Mouse (Mus musculus): ENCODE measurements at regions not wholly inside any gene's neighbourhood (a gene's known extent, or its start where the extent isn't known, plus 50 kb on each side); places are given as distances from the start of the nearest gene placed in this dataset.
A peak's percentile ranks its signal among the peaks of the same experiment; 100 is the strongest.
"Not testable (repeated sequence)": the region's sequence is repeated elsewhere in the genome, so short reads cannot be mapped to it uniquely, and the experiment has no call there.

DNA sequence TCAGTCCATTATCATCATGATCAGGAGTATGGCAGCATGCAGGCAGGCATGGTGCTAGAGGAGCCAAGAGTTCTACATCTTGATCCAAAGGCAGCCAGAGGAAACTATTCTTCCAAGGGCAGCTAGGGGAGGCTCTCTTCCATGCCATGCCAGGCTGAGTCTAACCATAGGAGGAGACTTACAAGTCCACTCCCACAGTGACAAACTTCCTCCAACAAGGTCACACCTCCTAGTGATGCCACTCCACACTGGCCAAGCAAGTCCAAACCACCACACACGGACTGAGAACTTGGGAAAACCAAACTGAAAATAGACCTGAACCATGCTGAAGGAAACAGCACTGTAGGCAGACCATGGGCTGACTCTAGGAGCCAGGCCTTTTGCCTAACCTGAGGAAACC, 197.4 kb downstream of the Prex1 start:
- no peak for ATAC-seq (ENCODE audit: low FRiP score, low TSS enrichment)
- peaks cover 6% of the 10 kb centered on the region for H3K4me1 ChIP-seq (ENCODE audit: control insufficient read depth, insufficient read depth, low read length)
- no peak overlapping the region for H3K27ac ChIP-seq (replicated peaks; ENCODE audit: low read depth, low read length)
- WGBS, result 83% methylated on average over 1 of the region's 1 CpGs
- H3K27me3 ChIP-seq (ENCODE audit: control insufficient read depth, insufficient read depth, low read length), result 0 out of 2 replicates have a peak, but pooled peaks cover 4% of the 10 kb centered on the region
- no peak for DNase-seq
- no peak overlapping the region for H3K4me3 ChIP-seq (replicated peaks; ENCODE audit: low read depth, low read length)
- no peak overlapping the region for H3K9ac ChIP-seq (replicated peaks; ENCODE audit: low read length)
- no peak overlapping the region for H3K4me2 ChIP-seq (ENCODE audit: low read length)
- H3K36me3 ChIP-seq (ENCODE audit: control insufficient read depth, insufficient read depth, low read length), result no peaks in the 10 kb centered on the region
- no peaks in the 10 kb centered on the region for H3K9me3 ChIP-seq (ENCODE audit: control insufficient read depth, low read length)

GRCm38 (mm10) chr2:166514664-166515063, 199.0 kb downstream of the Prex1 start:
- H3K36me3 ChIP-seq (ENCODE audit: control insufficient read depth, insufficient read depth, low read length), result no peaks in the 10 kb centered on the region
- 73% methylated on average over 8 of the region's 8 CpGs for WGBS
- ATAC-seq (ENCODE audit: low FRiP score, low TSS enrichment), result no peak

DNA sequence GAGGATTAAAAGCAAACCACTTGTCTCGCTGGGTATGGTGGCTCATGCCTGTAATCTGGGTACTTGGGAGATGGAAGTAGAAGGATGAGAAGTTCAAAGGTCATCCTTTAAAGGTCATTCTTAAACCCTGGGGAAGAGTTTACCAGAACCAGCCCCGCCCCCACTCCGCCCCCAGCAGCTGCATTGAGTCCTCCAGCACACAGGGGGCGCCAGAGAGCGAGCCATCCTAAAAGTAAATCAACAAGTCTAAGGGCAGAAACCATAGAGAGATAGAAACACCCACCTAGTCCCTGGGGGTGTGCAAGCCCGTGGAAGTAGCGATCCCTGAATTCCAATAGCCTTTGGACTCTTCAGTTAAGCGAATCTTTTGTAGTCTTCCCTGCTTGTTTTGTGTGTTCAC, 201.1 kb downstream of the Prex1 start:
- ATAC-seq (ENCODE audit: low FRiP score, low TSS enrichment), result no peak
- H3K27ac ChIP-seq (replicated peaks; ENCODE audit: low read depth, low read length), result no peak overlapping the region
- no peaks in the 10 kb centered on the region for H3K36me3 ChIP-seq (ENCODE audit: control insufficient read depth, insufficient read depth, low read length)
- peaks cover 4% of the 10 kb centered on the region for H3K4me1 ChIP-seq (ENCODE audit: control insufficient read depth, insufficient read depth, low read length)
- H3K9ac ChIP-seq (replicated peaks; ENCODE audit: low read length), result no peak overlapping the region
- no peaks in the 10 kb centered on the region for H3K27me3 ChIP-seq (ENCODE audit: control insufficient read depth, insufficient read depth, low read length)
- no peak overlapping the region for H3K4me2 ChIP-seq (ENCODE audit: low read length)
- WGBS, result 65% methylated on average over 8 of the region's 8 CpGs
- no peaks in the 10 kb centered on the region; the same call in 1 of the 2 replicates for H3K9me3 ChIP-seq (ENCODE audit: control insufficient read depth, low read length)
- H3K4me3 ChIP-seq (replicated peaks; ENCODE audit: low read depth, low read length), result no peak overlapping the region
- no peak for DNase-seq

More at GRCm38 (mm10) chr2:166514664-166515063, 199.0 kb downstream of the Prex1 start:
- no peak overlapping the region for H3K4me2 ChIP-seq (ENCODE audit: low read length)
- 0 out of 2 replicates have a peak, but pooled peaks cover 4% of the 10 kb centered on the region for H3K27me3 ChIP-seq (ENCODE audit: control insufficient read depth, insufficient read depth, low read length)
- no peak for DNase-seq
- no peaks in the 10 kb centered on the region for H3K9me3 ChIP-seq (ENCODE audit: control insufficient read depth, low read length)
- no peak overlapping the region for H3K4me3 ChIP-seq (replicated peaks; ENCODE audit: low read depth, low read length)
- H3K27ac ChIP-seq (replicated peaks; ENCODE audit: low read depth, low read length), result no peak overlapping the region
- H3K9ac ChIP-seq (replicated peaks; ENCODE audit: low read length), result no peak overlapping the region
- peaks cover 4% of the 10 kb centered on the region for H3K4me1 ChIP-seq (ENCODE audit: control insufficient read depth, insufficient read depth, low read length)

- H3K4me2 ChIP-seq (ENCODE audit: low read length); H3K9me3 ChIP-seq (ENCODE audit: control insufficient read depth, low read length); H3K27me3 ChIP-seq (ENCODE audit: control insufficient read depth, insufficient read depth, low read length); H3K4me1 ChIP-seq (ENCODE audit: control insufficient read depth, insufficient read depth, low read length); H3K4me3 ChIP-seq (replicated peaks; ENCODE audit: low read depth, low read length); H3K27ac ChIP-seq (replicated peaks; ENCODE audit: low read depth, low read length); DNase-seq; H3K36me3 ChIP-seq (ENCODE audit: control insufficient read depth, insufficient read depth, low read length); ATAC-seq (ENCODE audit: low FRiP score, low TSS enrichment); H3K9ac ChIP-seq (replicated peaks; ENCODE audit: low read length): not testable (repeated sequence)
- whole genome bisulfite sequencing, result 81% methylated on average over 3 of the region's 3 CpGs
Observed at GRCm38 (mm10) chr2:166511477-166511876, 202.2 kb downstream of the Prex1 start.

DNA sequence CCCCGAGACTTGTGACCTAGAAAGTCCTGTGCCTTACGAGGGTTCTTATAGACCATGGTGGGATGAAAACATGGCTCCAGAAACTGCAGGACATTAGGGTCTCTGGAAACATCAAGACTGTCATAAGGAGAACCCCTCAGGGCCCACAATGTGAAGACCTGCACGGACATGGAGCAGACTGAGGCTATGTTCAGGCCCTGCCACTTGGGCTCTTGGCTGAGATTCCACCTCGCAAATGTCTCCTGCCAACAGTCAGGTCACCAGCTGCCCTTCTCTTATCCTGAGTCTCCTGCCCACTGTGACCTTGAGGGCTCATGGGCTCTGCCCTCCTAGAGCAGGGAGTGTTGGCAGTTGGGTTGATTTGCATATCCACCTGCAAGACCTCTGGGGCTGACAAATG, 202.9 kb downstream of the Prex1 start:
- no peak overlapping the region for H3K4me2 ChIP-seq (ENCODE audit: low read length)
- H3K4me1 ChIP-seq (ENCODE audit: control insufficient read depth, insufficient read depth, low read length), result no peaks in the 10 kb centered on the region
- no peaks in the 10 kb centered on the region for H3K36me3 ChIP-seq (ENCODE audit: control insufficient read depth, insufficient read depth, low read length)
- no peak for DNase-seq
- ATAC-seq (ENCODE audit: low FRiP score, low TSS enrichment), result no peak
- WGBS, result 79% methylated on average over 4 of the region's 4 CpGs
- H3K4me3 ChIP-seq (replicated peaks; ENCODE audit: low read depth, low read length), result no peak overlapping the region
- no peak overlapping the region for H3K27ac ChIP-seq (replicated peaks; ENCODE audit: low read depth, low read length)
- no peak overlapping the region for H3K9ac ChIP-seq (replicated peaks; ENCODE audit: low read length)
- no peaks in the 10 kb centered on the region; the same call in 1 of the 2 replicates for H3K9me3 ChIP-seq (ENCODE audit: control insufficient read depth, low read length)
- no peaks in the 10 kb centered on the region for H3K27me3 ChIP-seq (ENCODE audit: control insufficient read depth, insufficient read depth, low read length)

- WGBS, result 86% methylated on average over 10 of the region's 10 CpGs
- H3K4me1 ChIP-seq (ENCODE audit: control insufficient read depth, insufficient read depth, low read length), result no peaks in the 10 kb centered on the region
- H3K27me3 ChIP-seq (ENCODE audit: control insufficient read depth, insufficient read depth, low read length), result no peaks in the 10 kb centered on the region
- no peak overlapping the region for H3K4me3 ChIP-seq (replicated peaks; ENCODE audit: low read depth, low read length)
- DNase-seq (no peak), ATAC-seq (ENCODE audit: low FRiP score, low TSS enrichment) (no peak)
- no peak overlapping the region for H3K4me2 ChIP-seq (ENCODE audit: low read length)
- no peak overlapping the region for H3K9ac ChIP-seq (replicated peaks; ENCODE audit: low read length)
- H3K27ac ChIP-seq (replicated peaks; ENCODE audit: low read depth, low read length), result no peak overlapping the region
- H3K36me3 ChIP-seq (ENCODE audit: control insufficient read depth, insufficient read depth, low read length), result no peaks in the 10 kb centered on the region
- no peaks in the 10 kb centered on the region; the same call in 1 of the 2 replicates for H3K9me3 ChIP-seq (ENCODE audit: control insufficient read depth, low read length)
Observed at GRCm38 (mm10) chr2:166509591-166509990, 204.0 kb downstream of the Prex1 start.

GRCm38 (mm10) chr2:166508656-166509420, 204.8 kb downstream of the Prex1 start:
- H3K27me3 ChIP-seq (ENCODE audit: control insufficient read depth, insufficient read depth, low read length), result no peaks in the 10 kb centered on the region
- H3K9me3 ChIP-seq (ENCODE audit: control insufficient read depth, low read length), result no peaks in the 10 kb centered on the region; the same call in 1 of the 2 replicates
- no peak overlapping the region for H3K9ac ChIP-seq (replicated peaks; ENCODE audit: low read length)
- no peaks in the 10 kb centered on the region for H3K36me3 ChIP-seq (ENCODE audit: control insufficient read depth, insufficient read depth, low read length)
- no peak for ATAC-seq (ENCODE audit: low FRiP score, low TSS enrichment)
- H3K4me3 ChIP-seq (replicated peaks; ENCODE audit: low read depth, low read length), result no peak overlapping the region
- DNase-seq, result no peak
- H3K4me1 ChIP-seq (ENCODE audit: control insufficient read depth, insufficient read depth, low read length), result peaks cover 2% of the 10 kb centered on the region; the same call in 1 of the 2 replicates
- H3K27ac ChIP-seq (replicated peaks; ENCODE audit: low read depth, low read length), result no peak overlapping the region
- H3K4me2 ChIP-seq (ENCODE audit: low read length), result no peak overlapping the region
- 79% methylated on average over 8 of the region's 8 CpGs for WGBS

GRCm38 (mm10) chr2:166505309-166505708, 208.3 kb downstream of the Prex1 start:
- Histone ChIP-seq H3K9ac (replicated peaks; ENCODE audit: low read length) (no peak overlapping the region), H3K4me3 (replicated peaks; ENCODE audit: low read depth, low read length) (no peak overlapping the region), H3K4me1 (ENCODE audit: control insufficient read depth, insufficient read depth, low read length) (peaks cover 7% of the 10 kb centered on the region; the same call in 1 of the 2 replicates), H3K9me3 (ENCODE audit: control insufficient read depth, low read length) (no peaks in the 10 kb centered on the region; the same call in 1 of the 2 replicates), H3K4me2 (ENCODE audit: low read length) (no peak overlapping the region), H3K27ac (replicated peaks; ENCODE audit: low read depth, low read length) (no peak overlapping the region), H3K36me3 (ENCODE audit: control insufficient read depth, insufficient read depth, low read length) (no peaks in the 10 kb centered on the region), H3K27me3 (ENCODE audit: control insufficient read depth, insufficient read depth, low read length) (no peaks in the 10 kb centered on the region)
- ATAC-seq (ENCODE audit: low FRiP score, low TSS enrichment) (no peak), DNase-seq (no peak)
- 54% methylated on average over 9 of the region's 9 CpGs for WGBS

GRCm38 (mm10) chr2:166503666-166504065, 210.0 kb downstream of the Prex1 start:
- Histone ChIP-seq H3K4me2 (ENCODE audit: low read length) (no peak overlapping the region), H3K27ac (replicated peaks; ENCODE audit: low read depth, low read length) (no peak overlapping the region), H3K36me3 (ENCODE audit: control insufficient read depth, insufficient read depth, low read length) (no peaks in the 10 kb centered on the region), H3K4me3 (replicated peaks; ENCODE audit: low read depth, low read length) (no peak overlapping the region), H3K27me3 (ENCODE audit: control insufficient read depth, insufficient read depth, low read length) (no peaks in the 10 kb centered on the region), H3K9me3 (ENCODE audit: control insufficient read depth, low read length) (0 out of 2 replicates have a peak, but pooled peaks cover 3% of the 10 kb centered on the region), H3K9ac (replicated peaks; ENCODE audit: low read length) (no peak overlapping the region), H3K4me1 (ENCODE audit: control insufficient read depth, insufficient read depth, low read length) (peaks cover 7% of the 10 kb centered on the region; the same call in 1 of the 2 replicates)
- ATAC-seq (ENCODE audit: low FRiP score, low TSS enrichment) (no peak), DNase-seq (peak; percentile 44)
- 38% methylated on average over 6 of the region's 6 CpGs for WGBS
